Mouse (Mus musculus) left cerebral cortex, adult 11 months (tissue): ENCODE measurements around the gene Parp16.
"Not testable (repeated sequence)": the region's sequence is repeated elsewhere in the genome, so short reads cannot be mapped to it uniquely, and the experiment has no call there.

Experiments used
- DNase-seq: peaks from one replicate; pipeline ENCODE4 v3.0.0; 2022; ENCODE audit warnings: low spot score

The Parp16 gene

DNA sequence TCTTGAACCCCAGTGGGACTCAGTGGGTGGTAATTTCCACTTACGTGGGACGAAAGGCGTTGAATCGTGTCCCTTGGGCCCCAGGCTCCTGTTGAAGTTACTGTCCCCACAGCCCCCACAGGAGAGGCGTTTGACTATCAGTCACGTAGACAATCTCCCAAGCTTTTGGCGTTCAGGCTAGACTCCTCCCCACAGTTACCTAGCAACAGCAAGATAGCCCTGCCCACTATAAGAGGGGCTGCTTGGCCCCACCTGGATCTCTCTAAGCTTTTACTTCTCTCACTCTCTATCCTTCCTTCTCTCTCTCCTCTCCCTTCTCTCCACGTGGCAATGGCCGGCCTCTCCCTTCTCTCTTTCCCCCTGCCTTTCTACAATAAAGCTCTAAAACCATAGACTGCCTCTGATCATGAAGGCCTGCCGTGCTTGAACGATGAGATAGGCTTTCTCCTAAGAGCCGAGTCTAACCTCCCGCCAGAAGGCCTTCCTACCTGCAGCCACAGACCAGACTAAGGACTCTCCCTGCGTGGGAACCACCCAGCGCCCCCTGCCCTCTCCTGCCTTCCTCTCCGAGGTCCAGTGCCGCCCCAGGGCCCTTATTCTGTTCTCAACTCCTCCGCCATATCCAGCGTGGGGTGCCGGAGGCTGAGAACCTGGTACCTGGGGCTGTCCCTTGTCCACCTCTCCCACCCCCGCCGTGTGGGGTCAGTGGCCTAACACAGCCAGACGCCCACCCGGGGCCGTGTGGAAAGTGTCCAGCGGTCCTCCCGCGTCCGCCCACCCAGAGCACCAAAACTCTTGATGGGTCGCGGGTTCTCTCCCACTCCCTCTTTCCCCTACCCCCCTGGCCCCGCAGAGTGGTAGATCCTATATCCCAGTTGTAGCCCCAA, 13.4 kb downstream of the Parp16 start:
- DNase-seq, result no peak

DNA sequence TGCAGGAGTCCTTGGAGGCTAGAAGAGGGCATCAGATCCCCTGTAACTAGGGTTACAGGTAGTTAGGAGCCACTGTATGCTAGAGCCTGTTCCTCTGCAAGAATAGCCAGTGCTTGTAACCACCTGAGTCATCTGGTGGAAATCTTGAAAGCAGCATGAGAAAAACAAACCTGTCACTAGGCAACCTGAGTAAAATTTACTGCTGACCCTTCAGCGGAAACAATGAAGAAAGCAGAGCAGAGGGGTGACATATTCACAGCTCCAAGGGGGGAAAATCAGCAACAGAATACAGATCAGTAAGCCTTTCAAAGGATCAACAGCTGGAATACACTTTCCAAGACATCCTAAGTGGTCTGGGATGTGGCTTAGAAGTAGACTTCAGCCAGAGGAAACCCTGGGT, 16.4 kb downstream of the Parp16 start:
- DNase-seq, result no peak

DNA sequence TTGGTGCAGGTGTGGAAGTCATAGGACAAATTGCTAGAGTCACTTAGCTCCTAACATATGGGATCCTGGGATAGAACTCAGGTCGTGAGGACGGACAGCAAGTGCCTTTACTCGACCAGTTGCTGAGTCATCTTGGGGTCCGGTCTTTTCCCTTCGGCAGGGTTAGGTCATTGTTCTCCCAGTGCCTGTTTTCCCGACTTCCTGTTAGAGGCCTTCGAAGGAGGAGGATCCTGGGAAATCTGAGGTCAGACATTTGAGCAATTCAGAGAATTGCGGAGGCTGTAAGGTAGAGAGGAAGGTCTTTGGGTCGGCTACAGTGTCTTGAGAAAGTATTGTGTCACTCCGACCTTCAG, 19.2 kb downstream of the Parp16 start:
- no peak for DNase-seq

DNA sequence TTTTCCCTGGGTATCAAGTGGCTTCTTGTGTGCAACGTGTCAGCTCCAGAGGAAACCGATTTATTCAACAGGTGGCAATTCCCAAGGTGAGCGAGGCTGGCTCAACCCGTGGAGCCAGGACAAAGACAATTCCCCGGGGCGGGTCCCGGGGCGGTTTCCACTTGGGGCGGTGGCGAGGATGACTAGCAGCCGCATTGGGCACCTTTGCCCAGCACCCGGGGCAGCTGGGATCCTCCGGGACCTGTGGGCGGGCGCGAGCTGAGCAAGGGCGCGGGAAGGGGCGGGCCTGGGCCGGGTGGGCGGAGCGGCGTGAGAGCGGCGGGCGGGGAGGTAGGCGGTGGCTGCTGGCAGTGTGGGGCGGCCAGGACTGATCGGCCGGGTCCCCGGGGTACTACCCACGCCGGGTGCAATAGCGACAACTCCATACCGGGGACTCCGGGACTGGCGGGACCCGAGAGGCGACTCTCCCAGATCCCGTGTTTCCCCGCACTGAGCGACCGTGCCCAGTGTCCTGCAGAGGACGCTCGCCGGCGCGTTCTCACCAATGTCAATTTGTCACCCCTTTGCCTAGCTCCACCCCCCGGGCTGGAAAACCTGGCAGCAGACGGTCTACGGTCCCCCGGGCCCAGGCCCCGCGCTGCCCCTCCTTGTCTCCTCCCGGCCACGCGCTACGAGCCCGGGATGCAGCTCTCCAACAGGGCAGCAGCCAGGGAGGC, 19.8 kb downstream of the Parp16 start:
- peak; percentile 50 for DNase-seq

DNA sequence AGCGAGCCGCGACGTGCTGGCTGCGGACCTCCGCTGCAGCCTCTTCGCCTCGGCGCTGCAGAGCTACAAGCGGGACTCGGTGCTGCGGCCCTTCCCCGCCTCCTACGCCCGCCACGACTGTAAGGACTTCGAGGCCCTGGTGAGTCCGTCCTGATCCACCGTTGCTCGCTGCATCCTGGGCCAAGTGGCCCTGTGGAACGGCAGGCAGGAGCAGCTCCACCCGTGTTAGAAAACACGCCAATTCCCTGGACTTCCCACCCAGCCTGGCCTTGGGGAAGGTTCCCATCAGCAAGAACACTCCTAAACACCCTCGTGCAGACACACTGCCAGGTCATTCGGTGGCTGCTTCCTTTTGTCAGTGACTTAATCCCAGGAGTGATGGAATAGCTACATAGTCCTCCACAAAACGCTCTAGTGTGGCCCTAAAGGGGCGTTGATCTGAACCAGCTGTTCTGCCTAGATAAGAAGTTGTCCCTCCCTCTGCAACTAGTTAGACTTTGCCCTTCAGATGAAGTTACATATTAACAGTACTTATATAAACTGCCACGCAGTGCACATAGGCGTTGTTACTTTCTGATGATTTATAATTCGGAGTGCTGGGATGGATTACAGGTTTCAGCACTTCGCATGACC, 20.5 kb downstream of the Parp16 start:
- DNase-seq, result no peak

DNA sequence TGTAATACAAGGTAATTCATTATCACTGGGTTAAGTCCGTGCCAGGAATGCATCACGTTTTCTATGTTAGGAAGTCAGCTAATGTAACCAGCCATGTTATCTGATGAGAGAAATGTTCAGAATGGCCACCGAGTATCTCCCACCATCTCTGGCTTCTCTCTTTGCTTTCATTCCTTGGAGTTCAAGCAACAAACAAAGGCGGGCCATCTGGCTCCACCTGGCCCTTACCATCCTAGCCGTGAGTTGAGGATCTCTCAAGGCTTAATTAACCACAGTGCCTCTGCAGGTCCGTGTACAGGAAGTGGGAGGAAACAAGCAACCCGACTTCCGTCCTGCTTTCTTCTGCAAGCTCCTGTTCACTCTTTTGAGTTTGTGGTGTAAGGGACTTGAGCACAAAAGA, 21.8 kb downstream of the Parp16 start:
- no peak for DNase-seq

DNA sequence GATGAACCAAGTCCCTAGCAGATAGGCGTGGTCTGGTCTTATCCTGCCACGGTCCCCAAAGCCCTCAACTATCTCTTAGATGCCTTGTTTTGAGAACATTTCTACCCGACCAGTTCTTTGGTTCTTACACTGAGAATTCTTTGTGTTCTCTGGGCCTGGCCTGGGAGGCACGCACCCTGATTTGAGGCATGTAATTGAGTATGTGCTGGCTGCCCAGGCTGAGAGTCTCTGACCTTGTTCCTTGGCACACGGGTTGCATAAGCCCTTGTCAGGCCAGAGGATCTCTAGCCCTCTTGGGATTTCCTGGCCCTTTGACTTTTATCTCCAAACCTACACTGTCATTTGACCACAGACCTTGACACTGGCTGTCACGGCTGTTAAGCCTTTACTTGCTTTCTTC, 22.5 kb downstream of the Parp16 start:
- no peak for DNase-seq

DNA sequence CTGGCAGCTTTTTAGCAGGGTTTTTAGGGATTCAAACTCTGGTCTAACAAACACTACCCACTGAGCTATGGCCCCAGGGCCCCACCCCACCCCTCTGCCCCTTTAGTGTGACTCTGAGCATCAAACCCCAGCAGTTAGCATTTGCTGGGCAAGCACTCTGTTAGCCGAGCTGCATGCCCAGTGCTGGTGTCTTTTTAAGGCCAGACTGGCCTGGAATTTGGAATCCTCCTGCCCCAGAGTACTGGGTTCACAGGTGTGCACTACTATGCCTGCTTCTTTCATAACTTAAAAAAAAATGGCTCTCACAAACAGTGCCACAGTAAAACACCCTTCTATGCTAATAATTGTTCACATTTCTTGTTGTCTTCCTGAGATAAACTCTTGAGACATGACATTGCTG, 23.8 kb downstream of the Parp16 start:
- DNase-seq, result no peak

DNA sequence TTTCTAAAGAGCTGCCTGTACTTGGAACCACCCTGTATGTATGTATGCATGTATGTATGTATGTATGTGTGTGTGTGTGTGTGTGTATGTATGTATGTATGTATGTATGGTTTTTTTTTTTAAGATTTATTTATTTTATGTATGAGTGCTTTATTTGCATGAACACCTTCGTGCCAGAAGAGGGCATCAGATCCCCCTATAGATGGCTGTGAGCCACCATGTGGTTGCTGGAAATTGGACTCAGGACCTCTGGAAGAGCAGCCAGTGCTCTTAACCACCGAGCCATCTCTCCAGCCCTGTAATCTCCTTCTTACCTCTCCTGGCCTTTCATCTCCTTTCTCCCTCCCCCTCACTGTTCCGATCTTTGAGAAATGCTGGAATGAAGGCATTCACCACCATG, 25.2 kb downstream of the Parp16 start:
- not testable (repeated sequence) for DNase-seq

DNA sequence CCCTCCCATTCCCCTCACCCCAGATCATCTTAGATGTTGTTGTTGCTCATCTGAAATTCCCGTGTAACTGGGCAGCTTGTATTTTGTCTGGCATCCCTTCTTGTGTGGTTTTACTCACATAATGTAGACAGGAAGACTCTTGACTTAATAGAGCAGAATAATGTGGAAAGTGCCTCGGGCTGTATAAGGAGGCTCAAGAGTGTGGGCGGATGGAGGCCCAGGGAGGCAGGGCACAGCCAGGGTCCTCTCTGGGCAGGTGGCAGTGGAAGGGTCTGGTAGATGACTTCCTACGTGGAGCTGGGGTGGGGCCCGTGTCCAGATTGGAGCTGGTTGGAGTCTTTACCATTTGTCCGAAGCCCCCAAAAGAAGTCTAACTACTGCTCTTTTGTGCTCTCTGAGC, 28.8 kb downstream of the Parp16 start:
- no peak for DNase-seq

DNA sequence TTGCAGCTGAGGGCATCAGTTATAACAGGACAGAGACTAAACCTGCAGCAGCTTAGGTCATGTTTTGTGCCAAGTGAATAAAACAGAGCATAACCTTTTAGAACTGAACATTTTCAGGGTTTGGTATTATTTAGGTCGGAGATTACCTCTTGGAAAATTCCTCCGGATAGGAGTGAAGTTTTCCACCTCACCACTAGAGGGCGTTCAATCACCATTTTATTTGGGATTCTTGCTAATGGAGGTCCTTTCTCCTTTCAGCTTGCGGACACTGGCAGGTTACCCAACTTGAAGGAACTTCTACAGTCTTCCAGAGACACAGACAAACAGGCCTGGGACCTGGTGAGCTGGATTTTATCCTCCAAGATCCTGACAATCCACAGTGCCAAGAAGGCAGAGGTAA, 30.6 kb downstream of the Parp16 start:
- DNase-seq, result no peak

DNA sequence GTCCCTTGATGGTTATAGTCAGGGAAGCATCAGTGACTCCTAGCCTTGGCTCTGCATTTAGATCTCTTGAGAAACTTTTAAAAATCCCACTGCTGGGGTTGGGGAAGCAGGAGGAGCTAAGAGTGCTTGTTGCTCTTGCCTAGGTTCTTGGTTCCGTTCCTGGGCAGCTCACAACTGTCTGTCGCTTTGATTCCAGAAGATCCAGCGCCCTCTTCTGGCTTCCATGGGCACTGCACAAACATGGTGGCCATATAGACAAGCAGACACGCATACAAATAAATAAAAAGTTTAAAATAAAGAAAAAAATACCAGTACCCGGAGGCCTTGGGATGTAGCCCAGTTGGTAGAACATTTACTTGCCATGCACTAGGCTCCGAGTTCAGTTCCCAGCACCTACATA, 35.1 kb downstream of the Parp16 start:
- DNase-seq, result no peak

DNA sequence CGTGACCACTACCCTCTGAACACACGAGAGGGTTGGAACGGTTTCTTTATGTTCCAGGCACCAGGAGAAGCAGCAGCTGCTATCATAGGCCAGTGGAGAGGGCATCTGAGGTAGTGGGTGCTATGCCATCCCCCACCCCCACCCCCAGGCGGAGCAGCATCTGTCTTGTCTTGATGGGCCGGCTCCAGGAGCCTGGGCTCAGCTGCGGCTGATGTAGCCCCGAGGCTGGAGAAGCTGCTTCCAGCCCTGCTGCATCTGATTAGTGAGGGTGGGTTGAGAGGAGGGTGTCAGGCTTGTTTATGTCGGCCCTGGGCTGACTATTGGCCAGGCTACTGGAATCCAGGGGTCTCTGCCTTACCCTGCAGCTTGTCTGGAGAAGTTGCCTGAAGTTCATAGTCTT, 36.1 kb downstream of the Parp16 start:
- DNase-seq, result no peak

DNA sequence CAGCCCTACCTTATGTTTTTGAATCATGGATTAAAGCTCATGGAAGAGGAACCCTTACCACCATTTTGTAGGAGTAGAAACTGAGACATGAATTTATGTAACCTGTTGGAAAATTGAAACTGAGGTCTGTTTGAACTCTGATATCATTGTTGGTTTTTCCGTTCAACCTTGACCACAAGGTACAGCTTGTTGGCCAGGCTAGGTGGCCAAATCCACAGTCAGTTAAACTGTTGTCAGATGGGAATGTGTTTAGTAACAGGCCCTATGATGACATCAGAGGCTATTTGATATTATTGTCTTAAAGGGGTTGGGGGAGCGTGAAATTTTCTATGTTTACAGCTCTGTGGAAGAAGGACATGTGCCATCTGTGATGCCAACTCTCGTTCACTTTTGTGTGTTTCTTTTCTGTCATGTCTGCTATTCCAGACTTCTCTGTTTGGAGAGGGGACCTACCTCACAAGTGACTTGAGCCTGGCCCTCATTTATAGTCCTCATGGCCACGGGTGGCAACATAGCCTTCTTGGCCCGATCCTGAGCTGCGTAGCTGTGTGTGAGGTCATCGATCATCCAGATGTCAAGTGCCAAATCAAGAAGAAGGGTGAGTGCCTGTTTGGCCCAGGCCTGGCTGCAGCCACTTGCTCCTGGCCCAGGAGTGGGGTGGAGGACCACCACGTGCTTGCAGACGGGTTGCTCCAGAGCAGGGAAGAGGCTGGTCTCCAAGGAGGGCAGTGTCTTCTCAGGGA, 38.3 kb downstream of the Parp16 start:
- no peak for DNase-seq

DNA sequence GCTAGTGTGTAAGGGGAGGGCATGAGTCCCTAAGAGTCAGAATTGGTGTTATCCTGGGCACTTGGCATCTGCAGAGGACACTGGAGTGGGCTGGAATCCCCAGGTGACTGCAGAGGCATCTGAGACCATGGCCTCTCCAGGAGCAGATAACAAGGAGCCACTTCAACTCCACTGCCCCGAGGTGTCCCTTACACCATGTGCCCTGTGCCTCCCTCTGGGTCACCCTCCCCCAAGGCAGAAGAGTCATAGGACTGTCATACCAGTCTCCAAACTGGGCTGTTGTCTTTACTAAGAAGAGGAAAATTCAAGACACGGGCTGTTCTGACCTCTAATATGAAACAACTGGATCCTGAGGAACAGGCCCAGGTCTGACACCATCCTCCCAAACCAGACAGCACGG, 39.6 kb downstream of the Parp16 start:
- DNase-seq, result no peak

DNA sequence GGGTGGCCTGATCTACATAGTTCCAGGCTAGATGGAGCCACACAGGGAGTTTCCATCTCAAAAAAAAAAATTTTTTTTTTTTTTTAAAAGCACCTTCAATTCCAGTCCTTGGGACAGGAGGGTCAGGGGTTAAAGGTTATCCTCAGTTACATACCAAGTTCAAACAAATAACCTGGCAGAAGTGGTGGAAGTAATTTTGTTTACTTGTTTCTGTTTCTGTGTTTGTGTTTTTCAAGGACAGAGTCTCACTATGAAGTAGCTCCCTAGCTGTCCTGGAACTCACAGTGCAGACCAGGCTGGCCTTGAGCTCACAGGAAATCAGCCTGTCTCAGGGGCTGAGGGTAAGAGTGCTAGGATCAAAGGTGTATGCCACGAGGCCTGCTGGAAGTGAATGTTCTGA, 40.4 kb downstream of the Parp16 start:
- no peak for DNase-seq

DNA sequence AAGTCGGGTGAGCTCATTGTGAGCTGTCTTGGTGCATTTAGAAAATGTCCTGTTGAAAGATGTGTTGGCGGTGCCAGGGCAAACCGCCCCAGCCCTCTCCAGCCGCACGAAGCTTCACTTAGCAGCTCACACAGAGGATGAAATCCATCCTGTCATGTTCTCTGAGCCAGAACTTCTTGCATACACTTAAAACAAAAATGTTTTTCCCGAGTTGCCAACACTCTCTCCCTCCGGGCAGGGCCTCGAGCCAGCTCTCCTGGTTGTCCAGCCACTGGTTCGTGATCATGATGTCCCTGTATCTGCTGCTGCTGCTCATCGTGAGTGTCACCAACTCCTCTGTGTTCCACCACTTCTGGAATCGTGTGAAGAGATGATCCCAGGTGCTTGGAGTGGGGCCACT, 42.5 kb downstream of the Parp16 start:
- DNase-seq, result no peak

DNA sequence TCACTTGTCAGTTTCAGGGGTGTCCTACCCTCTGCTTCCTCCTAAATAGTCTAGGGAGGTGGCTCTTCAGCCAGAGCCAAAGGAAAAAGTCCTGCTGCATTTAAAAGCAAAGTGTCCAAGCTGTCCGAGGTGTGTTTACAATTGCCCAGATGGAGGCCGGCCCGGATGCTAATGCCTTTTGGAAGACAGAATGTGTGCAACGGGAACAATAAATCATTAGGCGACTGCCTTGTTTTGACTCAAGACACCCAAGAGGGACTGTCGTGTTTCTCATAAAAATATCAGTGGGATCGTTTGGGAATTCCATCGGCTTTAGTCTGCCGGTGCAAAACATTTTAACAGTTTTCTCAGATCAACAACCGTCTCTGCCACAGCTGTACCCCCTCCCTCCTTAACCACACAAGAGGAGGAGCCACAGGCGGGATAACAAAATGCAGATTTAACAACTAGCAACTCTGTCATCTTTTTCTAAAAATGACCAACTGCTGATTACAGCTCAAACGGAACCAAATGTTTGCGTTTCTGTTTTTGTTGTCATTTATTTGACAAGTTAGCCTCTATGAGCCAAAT, 43.1 kb downstream of the Parp16 start:
- no peak for DNase-seq

DNA sequence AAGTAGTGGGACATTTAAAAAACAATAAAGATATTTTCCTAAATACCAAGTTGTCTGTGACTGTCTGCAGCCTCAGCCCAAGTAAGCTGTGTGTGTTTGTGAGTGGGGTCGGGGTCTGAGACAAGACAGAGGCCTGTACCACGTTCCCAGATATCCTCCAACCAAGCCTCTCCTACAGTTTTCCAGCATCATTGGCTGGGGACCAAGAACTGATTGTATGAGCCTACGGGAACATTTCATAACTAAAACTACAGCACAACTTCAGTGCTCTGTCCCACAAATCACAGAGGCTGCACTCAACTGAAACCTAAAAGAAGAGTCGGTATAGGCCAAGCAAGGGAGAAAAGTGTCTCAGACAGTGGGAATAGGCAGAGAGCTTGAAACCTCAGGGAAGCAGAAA, 44.0 kb downstream of the Parp16 start:
- no peak for DNase-seq

DNA sequence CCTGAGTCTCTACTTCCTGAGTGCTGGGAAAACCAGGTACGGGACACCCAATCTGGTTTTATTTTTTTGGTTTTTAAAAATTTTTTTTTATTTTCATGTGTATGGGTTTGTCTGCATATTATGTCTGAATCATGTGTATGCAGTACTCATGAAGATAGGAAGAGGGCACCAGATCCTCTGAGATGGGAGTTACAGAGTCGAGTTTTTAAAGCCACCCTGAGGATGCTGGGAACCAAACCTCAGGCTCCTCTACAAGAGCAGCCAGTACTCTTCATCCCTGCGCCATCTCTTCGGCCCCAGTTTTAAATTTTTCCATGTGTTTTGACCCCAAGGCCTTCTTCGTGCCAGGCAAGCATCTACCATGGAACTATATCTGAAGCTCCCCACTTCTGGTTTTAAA, 44.6 kb downstream of the Parp16 start:
- DNase-seq, result no peak

DNA sequence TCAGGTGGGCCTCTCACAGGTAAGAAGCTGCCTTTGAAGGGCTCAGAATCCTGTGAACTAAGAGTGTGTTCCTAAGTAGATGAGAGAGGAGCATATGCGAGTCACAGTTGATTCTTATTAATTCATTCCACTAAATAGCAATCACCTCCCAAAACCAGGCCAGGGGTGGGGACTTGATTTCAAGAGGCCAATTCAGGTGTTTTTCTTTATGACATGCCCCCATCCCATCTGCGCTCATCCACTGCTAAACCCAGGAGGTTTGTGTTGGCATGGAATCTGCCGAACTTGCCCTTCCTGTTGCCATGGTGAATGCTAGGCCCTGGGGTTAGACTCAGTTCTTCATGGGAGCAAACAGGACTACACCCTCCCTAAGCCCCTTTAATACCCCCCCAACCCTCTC, 45.4 kb downstream of the Parp16 start:
- DNase-seq, result no peak

DNA sequence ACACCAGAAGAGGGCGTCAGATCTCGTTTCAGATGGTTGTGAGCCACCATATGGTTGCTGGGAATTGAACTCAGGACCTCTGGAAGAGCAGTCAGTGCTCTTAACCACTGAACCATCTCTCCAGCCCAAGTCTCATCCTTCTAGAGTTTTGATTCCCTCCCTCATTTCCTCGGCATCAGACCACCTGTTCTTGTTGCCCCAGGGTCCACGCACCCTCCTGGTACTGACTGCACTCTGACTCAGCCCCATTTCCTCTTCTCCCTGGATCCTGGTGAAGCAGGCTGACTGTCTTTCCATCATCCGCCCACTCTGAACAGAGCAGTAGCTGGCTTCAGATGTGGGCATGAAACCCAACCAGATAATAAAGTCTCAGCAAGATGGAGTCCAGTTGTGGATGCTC, 46.8 kb downstream of the Parp16 start:
- no peak for DNase-seq
